Mouse (Mus musculus) lung, postnatal 0 days (tissue): ENCODE results near the gene Aacs.

Experiments used
- CTCF ChIP-seq: IDR thresholded peaks from 2 replicates; pipeline ENCODE4 v1.5.1; 2016; ENCODE audit warnings: antibody characterized with exemption, mild to moderate bottlenecking
- EP300 ChIP-seq: IDR thresholded peaks from 2 replicates; pipeline ENCODE4 v1.6.1; 2016; ENCODE audit warnings: antibody characterized with exemption, mild to moderate bottlenecking, control low read depth

DNA sequence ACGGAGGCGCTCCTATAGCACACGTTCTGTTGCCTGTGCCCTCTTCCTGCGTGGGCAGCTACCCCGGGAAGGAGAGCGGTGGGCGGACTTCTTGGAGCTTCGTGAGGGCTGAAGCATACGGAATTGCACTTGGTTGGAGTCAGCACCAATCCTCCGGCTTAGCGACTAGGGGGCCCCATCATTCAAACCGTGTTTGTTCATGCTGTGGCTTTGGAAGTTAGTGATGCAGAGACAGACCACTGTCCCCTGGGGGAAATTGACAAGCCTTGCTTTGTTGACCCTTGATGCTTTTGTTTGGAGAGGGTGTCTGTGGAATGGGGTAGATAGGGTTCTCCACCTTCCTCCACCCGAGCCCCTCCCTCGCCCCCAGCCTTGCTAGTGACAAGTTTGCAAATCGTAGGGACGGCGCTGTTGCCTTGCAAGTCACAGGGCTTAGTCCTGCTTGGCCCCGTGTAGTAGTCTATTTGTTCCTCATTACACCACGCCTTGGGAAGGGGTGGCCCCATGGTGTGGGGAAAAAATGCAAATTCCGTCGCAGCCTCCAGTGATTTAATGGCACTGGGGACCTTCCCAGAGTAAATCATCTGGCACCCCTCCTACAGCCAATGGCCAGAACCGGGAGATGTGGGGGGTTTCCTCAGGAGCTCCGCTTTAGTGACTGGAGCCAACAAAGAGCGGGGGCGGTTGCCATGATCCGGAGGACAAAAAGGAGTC, 59.2 kb downstream of the Aacs start:
- no peak for TF ChIP-seq CTCF
- no peak for TF ChIP-seq EP300
